Mouse (Mus musculus): ENCODE measurements around the gene Endou. TPM values are rescaled to one million over a fixed set of nuclear protein-coding genes. Genes with fewer than 3 reads are reported as not detected.

The Endou gene
- polyA plus RNA-seq, 1 experiment from 2014 or later = 0.33 TPM

GRCm38 (mm10) chr15:97663750-97664406 lies 67.3 kb downstream of the Endou start:
- peak overlapping the region; percentile 39 for H3K4me3 ChIP-seq
- 8% methylated on average over 19 of the region's 19 CpGs for WGBS
- no peak overlapping the region for H3K27ac ChIP-seq
- no peak for ATAC-seq (ENCODE audit: insufficient number of reproducible peaks, insufficient read depth, low FRiP score, low TSS enrichment)
- peak overlapping the region; percentile 60 for H3K4me2 ChIP-seq (replicated peaks)
- H3K4me1 ChIP-seq = no peaks in the 10 kb centered on the region
- no peak overlapping the region for H3K9ac ChIP-seq
- H3K9me3 ChIP-seq = no peaks in the 10 kb centered on the region
- no peaks in the 10 kb centered on the region for H3K27me3 ChIP-seq
- H3K36me3 ChIP-seq = no peaks in the 10 kb centered on the region

Other genes with a start within 250 kb of the Endou start
- 34.3 and 38.0 TPM in 2 replicates for gene Rpap3, start 25.5 kb downstream of the Endou start, polyA plus RNA-seq (2016; fragmentation: Nextera tagmentation; extraction: Ambion mirVana)
- gene Rapgef3, start 36.6 kb upstream of the Endou start, polyA plus RNA-seq (2016; fragmentation: Nextera tagmentation; extraction: Ambion mirVana) = 10.5 and 10.8 TPM in 2 replicates
- gene Slc48a1, start 47.2 kb upstream of the Endou start, polyA plus RNA-seq (2016; fragmentation: Nextera tagmentation; extraction: Ambion mirVana) = 29.4 and 32.6 TPM in 2 replicates
- 33.5 and 38.8 TPM in 2 replicates for gene Hdac7, start 113.2 kb upstream of the Endou start, polyA plus RNA-seq (2016; fragmentation: Nextera tagmentation; extraction: Ambion mirVana)
- 0.60 and 0.97 TPM in 2 replicates for gene Vdr, start 179.3 kb upstream of the Endou start, polyA plus RNA-seq (2016; fragmentation: Nextera tagmentation; extraction: Ambion mirVana)
- 35.9 and 37.6 TPM in 2 replicates for gene Tmem106c, start 232.9 kb upstream of the Endou start, polyA plus RNA-seq (2016; fragmentation: Nextera tagmentation; extraction: Ambion mirVana)